Mouse (Mus musculus) liver, postnatal 0 days (tissue): ENCODE data around the gene Cdc42bpa. TPM values are rescaled to one million over a fixed set of nuclear protein-coding genes. Genes with fewer than 3 reads are reported as not detected.
A peak's percentile ranks its signal among the peaks of the same experiment; 100 is the strongest.

Source experiments
- ATAC-seq: fragments of 200-750 bp; cut with Nextera tagmentation; 2 replicates; pipeline ENCODE4 v1.8.0; 2017; ENCODE audit warnings: mild to moderate bottlenecking, moderate library complexity
- DNase-seq: peaks from one replicate; pipeline ENCODE4 v3.0.0-alpha.2; 2016
- H3K27ac ChIP-seq: fragments of 300-500 bp; sonication (generic); 2 replicates; pipeline ENCODE4 v1.5.1; 2014; ENCODE audit warnings: antibody characterized with exemption, moderate library complexity, mild to moderate bottlenecking, low read depth
- H3K27me3 ChIP-seq: fragments of 300-500 bp; sonication (generic); 2 replicates; pipeline ENCODE4 v1.6.1; 2014; ENCODE audit warnings: low read length, control low read depth, mixed read lengths; ENCODE audit not compliant: insufficient read depth
- H3K36me3 ChIP-seq: fragments of 300-500 bp; sonication (generic); replicated peaks from 2 replicates; pipeline ENCODE4 v1.6.1; 2014; ENCODE audit warnings: mild to moderate bottlenecking, control low read depth, low read length, moderate library complexity, mixed read lengths; ENCODE audit not compliant: insufficient read depth
- H3K4me1 ChIP-seq: fragments of 300-500 bp; sonication (generic); 2 replicates; pipeline ENCODE4 v1.6.1; 2014; ENCODE audit warnings: antibody characterized with exemption, mild to moderate bottlenecking, control low read depth; ENCODE audit not compliant: insufficient read depth
- H3K4me2 ChIP-seq: fragments of 300-500 bp; sonication (generic); 2 replicates; pipeline ENCODE4 v1.6.1; 2014; ENCODE audit warnings: low read depth, mild to moderate bottlenecking, low read length, moderate library complexity, mixed read lengths
- H3K4me3 ChIP-seq: fragments of 300-500 bp; sonication (generic); 2 replicates; pipeline ENCODE4 v1.5.1; 2014; ENCODE audit warnings: low read depth, low read length
- H3K9ac ChIP-seq: fragments of 300-500 bp; sonication (generic); replicated peaks from 2 replicates; pipeline ENCODE4 v1.6.1; 2014; ENCODE audit warnings: mild to moderate bottlenecking, moderate library complexity
- H3K9me3 ChIP-seq: fragments of 300-500 bp; sonication (generic); 2 replicates; pipeline ENCODE4 v1.6.1; 2016; ENCODE audit warnings: mild to moderate bottlenecking, control low read depth, low read length, mixed read lengths
- CTCF ChIP-seq: sonication (generic); IDR thresholded peaks from 2 replicates; pipeline ENCODE4 v1.5.1; 2016; ENCODE audit warnings: antibody characterized with exemption, low read depth
- EP300 ChIP-seq: IDR thresholded peaks from 2 replicates; pipeline ENCODE4 v1.6.1; 2016; ENCODE audit warnings: antibody characterized with exemption, low read depth, mild to moderate bottlenecking
- WGBS: fragments of 180-500 bp; shearing (Covaris S2); extraction: QIAGEN DNeasy Blood & Tissue Kit; methylation state at CpG from one replicate; pipeline ENCODE4 v1.1.7; 2014; ENCODE audit not compliant: insufficient replicate concordance; 5-methylcytosine and 5-hydroxymethylcytosine counted together
- polyA plus RNA-seq: library from polyadenylated mRNA; unstranded; fragments of >200 nt; fragmentation: Nextera tagmentation; extraction: Ambion mirVana; gene quantifications from 2 replicates; pipeline ENCODE4 v1.2.1, GENCODE M21; 2015

Cdc42bpa gene
- 3.5 TPM in 2 replicates for polyA plus RNA-seq

- H3K27ac ChIP-seq, result peak within 1 kb of the TSS; percentile 94
- H3K9me3 ChIP-seq, result no peaks in the 10 kb centered on the region
- peak; percentile 96 for ATAC-seq
- H3K9ac ChIP-seq, result peak within 1 kb of the TSS; percentile 97
- H3K4me1 ChIP-seq, result peaks cover 20% of the 10 kb centered on the region
- H3K4me3 ChIP-seq, result peak within 1 kb of the TSS; percentile 96
- TF ChIP-seq CTCF (no peak), EP300 (no peak)
- peak; percentile 87 for DNase-seq
- 0 out of 2 replicates have a peak, but pooled peaks cover 2% of the 10 kb centered on the region for H3K27me3 ChIP-seq
- H3K4me2 ChIP-seq, result peak within 1 kb of the TSS; percentile 97
- 0% methylated on average over 63 of the region's 128 CpGs for WGBS
- no peaks in the 10 kb centered on the region for H3K36me3 ChIP-seq
These were observed at the start of gene Cdc42bpa for GRCm38 (mm10) chr1:179959721-179960542. Gene Cdc42bpa (plus strand): TSS chr1:179960472.

GRCm38 (mm10) chr1:179913471-179913870 is 46.8 kb upstream of the Cdc42bpa start:
- no peaks in the 10 kb centered on the region for H3K4me1 ChIP-seq
- 68% methylated on average over 4 of the region's 4 CpGs for WGBS
- no peak overlapping the region for H3K9ac ChIP-seq
- no peak for DNase-seq
- H3K4me2 ChIP-seq, result no peak overlapping the region
- no peaks in the 10 kb centered on the region for H3K27me3 ChIP-seq
- no peak for TF ChIP-seq CTCF
- no peak for TF ChIP-seq EP300
- H3K9me3 ChIP-seq, result no peaks in the 10 kb centered on the region
- H3K27ac ChIP-seq, result no peak overlapping the region
- H3K4me3 ChIP-seq, result no peak overlapping the region
- no peak for ATAC-seq
- H3K36me3 ChIP-seq, result no peaks in the 10 kb centered on the region

GRCm38 (mm10) chr1:179917036-179917435 is 43.2 kb upstream of the Cdc42bpa start:
- Histone ChIP-seq H3K9ac (no peak overlapping the region), H3K4me2 (no peak overlapping the region), H3K36me3 (no peaks in the 10 kb centered on the region), H3K27me3 (no peaks in the 10 kb centered on the region), H3K9me3 (no peaks in the 10 kb centered on the region), H3K27ac (no peak overlapping the region), H3K4me1 (no peaks in the 10 kb centered on the region), H3K4me3 (no peak overlapping the region)
- no peak for ATAC-seq
- no peak for DNase-seq
- no peak for TF ChIP-seq EP300
- no peak for TF ChIP-seq CTCF
- 61% methylated on average over 4 of the region's 4 CpGs for WGBS

- H3K27ac ChIP-seq, result no peak overlapping the region
- WGBS, result 72% methylated on average over 11 of the region's 11 CpGs
These were observed 42.8 kb upstream of the Cdc42bpa start for GRCm38 (mm10) chr1:179917481-179917880.

GRCm38 (mm10) chr1:179919656-179920436 is 40.4 kb upstream of the Cdc42bpa start:
- H3K4me3 ChIP-seq, result no peak overlapping the region
- H3K27ac ChIP-seq, result no peak overlapping the region
- 81% methylated on average over 8 of the region's 8 CpGs for WGBS
- no peaks in the 10 kb centered on the region for H3K27me3 ChIP-seq
- no peak overlapping the region for H3K4me2 ChIP-seq
- no peaks in the 10 kb centered on the region for H3K4me1 ChIP-seq
- no peak for TF ChIP-seq CTCF
- TF ChIP-seq EP300, result no peak
- DNase-seq (no peak), ATAC-seq (no peak)
- no peaks in the 10 kb centered on the region for H3K36me3 ChIP-seq
- no peaks in the 10 kb centered on the region for H3K9me3 ChIP-seq
- no peak overlapping the region for H3K9ac ChIP-seq

More at GRCm38 (mm10) chr1:179917481-179917880, 42.8 kb upstream of the Cdc42bpa start:
- Histone ChIP-seq H3K27me3 (no peaks in the 10 kb centered on the region), H3K9me3 (no peaks in the 10 kb centered on the region), H3K9ac (no peak overlapping the region), H3K4me2 (no peak overlapping the region), H3K4me3 (no peak overlapping the region), H3K4me1 (no peaks in the 10 kb centered on the region), H3K36me3 (no peaks in the 10 kb centered on the region)
- ATAC-seq, result no peak
- no peak for TF ChIP-seq EP300
- TF ChIP-seq CTCF, result no peak
- DNase-seq, result no peak
